Mouse (Mus musculus) hindbrain, embryonic 12.5 days (tissue): ENCODE data around the gene Olfr1370. TPM values are rescaled to one million over a fixed set of nuclear protein-coding genes. Genes with fewer than 3 reads are reported as not detected.
"Not testable (repeated sequence)": the region's sequence is repeated elsewhere in the genome, so short reads cannot be mapped to it uniquely, and the experiment has no call there.

Experiments
- ATAC-seq: fragments of 200-750 bp; cut with Nextera tagmentation; 2 replicates; pipeline ENCODE4 v1.8.0; 2017; ENCODE audit warnings: moderate TSS enrichment; ENCODE audit not compliant: low FRiP score
- H3K27ac ChIP-seq: fragments of 300-500 bp; sonication (generic); 2 replicates; pipeline ENCODE4 v1.5.1; 2016; ENCODE audit warnings: mild to moderate bottlenecking
- H3K27me3 ChIP-seq: fragments of 300-500 bp; sonication (generic); 2 replicates; pipeline ENCODE4 v1.6.1; 2016; ENCODE audit warnings: mild to moderate bottlenecking
- H3K36me3 ChIP-seq: fragments of 300-500 bp; sonication (generic); 2 replicates; pipeline ENCODE4 v1.6.1; 2016; ENCODE audit warnings: mild to moderate bottlenecking
- H3K4me1 ChIP-seq: fragments of 300-500 bp; sonication (generic); 2 replicates; pipeline ENCODE4 v1.6.1; 2016
- H3K4me2 ChIP-seq: fragments of 300-500 bp; sonication (generic); replicated peaks from 2 replicates; pipeline ENCODE4 v1.6.1; 2016; ENCODE audit warnings: mild to moderate bottlenecking
- H3K4me3 ChIP-seq: fragments of 300-500 bp; sonication (generic); 2 replicates; pipeline ENCODE4 v1.5.1; 2016; ENCODE audit warnings: mild to moderate bottlenecking
- H3K9ac ChIP-seq: fragments of 300-500 bp; sonication (generic); 2 replicates; pipeline ENCODE4 v1.6.1; 2016; ENCODE audit warnings: mild to moderate bottlenecking, moderate library complexity
- H3K9me3 ChIP-seq: fragments of 300-500 bp; sonication (generic); replicated peaks from 2 replicates; pipeline ENCODE4 v1.6.1; 2016; ENCODE audit warnings: mild to moderate bottlenecking
- WGBS: fragments of 180-500 bp; shearing (Covaris S2); methylation state at CpG from one replicate; pipeline ENCODE4 v1.1.7; 2016; 5-methylcytosine and 5-hydroxymethylcytosine counted together
- polyA plus RNA-seq: library from polyadenylated mRNA; unstranded; fragments of >200 nt; fragmentation: Nextera tagmentation; extraction: Ambion mirVana; gene quantifications from 2 replicates; pipeline ENCODE4 v1.2.1, GENCODE M21; 2016

Olfr1370 gene
- not detected in 2 replicates for polyA plus RNA-seq

DNA sequence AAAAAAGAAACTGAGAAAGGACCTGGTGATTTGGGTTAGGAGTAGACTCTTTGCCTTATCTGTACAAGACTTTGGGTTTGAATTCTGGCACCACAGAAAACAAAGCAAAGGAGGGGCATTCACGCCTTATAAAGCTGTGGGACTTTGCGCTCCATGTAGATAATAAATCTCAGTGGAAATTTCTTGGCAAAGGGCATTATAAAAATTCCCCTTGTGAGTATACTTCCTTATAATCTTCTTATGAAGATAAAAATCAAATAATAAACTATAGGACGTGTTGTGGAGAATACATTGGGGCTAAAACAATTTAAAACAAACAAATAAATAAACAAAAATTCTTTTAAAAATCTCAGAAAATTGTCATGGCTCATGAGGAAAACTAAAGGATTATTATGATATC, at the start of gene Olfr1370:
Gene Olfr1370 (minus strand): TSS at position 101 of the 400 bp plus-strand sequence.
- Histone ChIP-seq H3K9ac (no peak within 1 kb of the TSS), H3K4me3 (no peak within 1 kb of the TSS), H3K4me1 (no peaks in the 10 kb centered on the region), H3K9me3 (no peaks in the 10 kb centered on the region), H3K4me2 (no peak within 1 kb of the TSS), H3K27ac (no peak within 1 kb of the TSS), H3K36me3 (no peaks in the 10 kb centered on the region), H3K27me3 (no peaks in the 10 kb centered on the region)
- no peak for ATAC-seq
- WGBS = 83% methylated on average over 3 of the region's 3 CpGs

DNA sequence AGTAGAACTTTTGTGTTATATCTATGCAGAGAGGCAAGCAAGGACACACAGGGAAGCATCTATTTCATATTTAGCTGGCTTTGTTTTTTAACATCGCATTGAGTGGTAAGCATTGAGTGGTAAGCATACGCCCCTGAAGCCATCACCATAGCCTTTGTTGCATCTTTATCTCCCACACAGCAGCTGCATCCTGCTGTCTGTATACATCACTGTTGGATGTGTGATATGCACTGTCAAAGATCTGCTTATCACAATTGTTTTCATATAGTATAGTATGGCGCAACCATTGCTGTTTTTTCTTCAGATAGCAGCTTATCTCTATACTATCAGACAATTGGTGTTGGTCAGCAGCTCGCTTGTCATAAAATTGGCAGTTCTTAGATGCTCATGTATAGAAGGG, 39.4 kb upstream of the Olfr1370 start:
- no peaks in the 10 kb centered on the region for H3K27me3 ChIP-seq
- 89% methylated on average over 4 of the region's 4 CpGs for WGBS
- no peaks in the 10 kb centered on the region for H3K36me3 ChIP-seq
- H3K4me2 ChIP-seq = no peak overlapping the region
- ATAC-seq = no peak
- no peak overlapping the region for H3K4me3 ChIP-seq
- H3K9me3 ChIP-seq = no peaks in the 10 kb centered on the region
- H3K9ac ChIP-seq = no peak overlapping the region
- H3K27ac ChIP-seq = no peak overlapping the region
- no peaks in the 10 kb centered on the region for H3K4me1 ChIP-seq

DNA sequence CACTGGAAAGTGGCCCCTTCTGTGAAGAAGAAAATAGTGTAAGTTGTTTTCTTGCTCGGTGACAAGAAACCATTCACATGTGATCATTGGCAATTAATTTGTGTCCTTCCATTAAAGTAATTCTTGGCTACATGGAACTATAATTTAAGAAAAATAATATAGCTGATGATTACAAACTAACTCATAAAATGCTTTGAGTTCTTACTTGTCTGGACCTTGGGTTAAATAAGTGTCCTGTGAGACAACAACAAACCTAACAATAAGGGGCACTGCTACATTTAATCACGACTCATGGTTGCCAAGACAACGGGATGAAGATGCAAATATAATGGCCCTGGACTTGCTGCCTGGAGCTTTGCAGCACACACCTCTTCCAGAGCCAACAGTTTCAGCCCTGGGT, 36.4 kb upstream of the Olfr1370 start, which contains the start of gene Olfr1369-ps1:
Gene Olfr1369-ps1 (plus strand): TSS at position 301 of the 400 bp plus-strand sequence.
- not testable (repeated sequence) for H3K27ac ChIP-seq, H3K27me3 ChIP-seq, H3K9me3 ChIP-seq, H3K36me3 ChIP-seq, ATAC-seq, H3K4me1 ChIP-seq, H3K4me2 ChIP-seq, H3K9ac ChIP-seq, H3K4me3 ChIP-seq
- 73% methylated on average over 3 of the region's 3 CpGs for WGBS

DNA sequence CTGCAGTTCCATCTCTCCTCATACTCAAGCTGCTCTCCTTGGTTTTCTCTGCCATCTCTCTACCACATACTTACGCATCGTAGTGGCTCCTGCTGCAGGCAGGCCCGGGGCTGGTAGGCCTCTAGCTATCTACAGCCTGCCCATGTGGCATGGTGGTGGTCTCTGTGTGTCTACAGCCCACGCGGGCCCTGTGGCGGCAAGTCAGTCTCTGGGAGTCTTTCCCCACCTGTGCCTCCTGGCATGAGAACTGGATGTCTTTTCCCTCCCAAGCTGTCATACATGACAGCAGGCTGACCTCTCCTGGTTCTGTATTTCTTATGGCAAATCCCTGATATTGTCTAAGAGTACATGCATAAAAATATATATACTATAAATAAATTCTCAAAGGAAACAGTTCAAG, 35.7 kb upstream of the Olfr1370 start:
- Histone ChIP-seq H3K9me3 (no peaks in the 10 kb centered on the region), H3K4me2 (no peak overlapping the region), H3K4me1 (no peaks in the 10 kb centered on the region), H3K27ac (no peak overlapping the region), H3K9ac (no peak overlapping the region), H3K27me3 (no peaks in the 10 kb centered on the region), H3K36me3 (no peaks in the 10 kb centered on the region), H3K4me3 (no peak overlapping the region)
- 90% methylated on average over 6 of the region's 6 CpGs for WGBS
- ATAC-seq = no peak

DNA sequence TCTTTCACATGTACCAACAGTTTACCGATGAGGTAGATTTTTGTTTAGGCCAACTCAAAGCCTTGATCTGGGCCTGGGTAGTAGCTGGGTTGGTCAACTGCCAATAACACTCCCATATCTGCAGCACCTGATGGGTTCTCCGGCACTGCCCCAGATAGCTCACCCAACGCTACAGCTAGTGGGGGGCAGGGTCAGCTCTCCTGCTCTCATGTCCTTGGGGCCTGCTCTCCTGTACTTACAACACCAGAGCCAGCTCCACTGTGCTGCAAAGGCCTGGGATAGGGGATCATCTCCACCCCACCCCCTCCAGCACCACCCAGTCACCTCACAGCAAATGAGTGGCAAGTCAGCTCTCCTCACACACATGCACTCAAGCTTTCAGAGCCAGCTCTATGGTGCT, 35.0 kb upstream of the Olfr1370 start:
- no peak for ATAC-seq
- 94% methylated on average over 3 of the region's 3 CpGs for WGBS

DNA sequence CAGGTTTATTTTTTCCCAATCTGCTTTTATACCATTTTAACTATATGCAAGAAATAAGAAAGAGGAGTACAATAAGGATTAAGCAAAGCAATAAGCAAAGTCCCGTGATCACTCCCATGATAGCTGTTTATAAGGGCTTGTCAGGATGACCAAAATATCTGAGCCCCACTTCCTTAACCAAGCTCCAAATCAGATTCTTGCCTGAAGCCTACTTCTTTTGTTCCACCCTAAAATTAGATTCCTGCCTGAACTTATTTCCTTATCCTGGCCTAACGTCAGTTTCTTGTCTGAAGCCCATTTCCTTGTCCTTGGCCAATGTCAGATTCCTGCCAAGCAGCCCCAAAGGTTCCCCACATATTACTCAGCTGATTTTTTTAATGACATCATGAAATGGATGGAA, 7.9 kb upstream of the Olfr1370 start:
- H3K4me3 ChIP-seq = no peak overlapping the region
- H3K9me3 ChIP-seq = no peaks in the 10 kb centered on the region
- no peak overlapping the region for H3K4me2 ChIP-seq
- no peaks in the 10 kb centered on the region for H3K4me1 ChIP-seq
- no peak for ATAC-seq
- no peak overlapping the region for H3K9ac ChIP-seq
- no peak overlapping the region for H3K27ac ChIP-seq
- no peaks in the 10 kb centered on the region for H3K27me3 ChIP-seq
- no peaks in the 10 kb centered on the region for H3K36me3 ChIP-seq
- WGBS = 91% methylated on average over 2 of the region's 2 CpGs

More for the DNA sequence above, 35.0 kb upstream of the Olfr1370 start:
- Histone ChIP-seq H3K4me3 (no peak overlapping the region), H3K36me3 (no peaks in the 10 kb centered on the region), H3K4me1 (no peaks in the 10 kb centered on the region), H3K9ac (no peak overlapping the region), H3K4me2 (no peak overlapping the region), H3K27ac (no peak overlapping the region), H3K27me3 (no peaks in the 10 kb centered on the region), H3K9me3 (no peaks in the 10 kb centered on the region)

DNA sequence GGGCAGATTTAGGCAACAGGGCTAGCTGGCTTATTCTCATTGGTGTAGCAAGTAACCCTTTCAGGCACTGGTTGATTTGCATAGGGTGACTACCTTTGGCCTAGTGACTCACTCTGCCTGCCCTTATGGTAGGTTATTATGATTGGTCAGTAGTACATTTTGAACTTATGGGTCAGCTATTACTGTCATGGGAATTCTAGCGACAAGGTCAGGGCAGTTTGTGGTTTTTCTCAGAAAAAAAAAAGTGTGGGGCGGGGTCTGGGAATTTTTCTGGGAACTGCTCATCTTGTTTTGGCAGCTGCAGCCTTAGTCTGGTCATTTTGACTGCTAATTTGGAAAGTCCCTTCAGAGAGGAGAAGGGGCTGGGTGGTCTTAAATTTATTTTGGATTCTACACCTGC, 8.7 kb downstream of the Olfr1370 start:
- no peaks in the 10 kb centered on the region for H3K4me1 ChIP-seq
- no peak for ATAC-seq
- H3K4me2 ChIP-seq = no peak overlapping the region
- H3K9me3 ChIP-seq = no peaks in the 10 kb centered on the region
- WGBS = 87% methylated on average over 2 of the region's 2 CpGs
- no peak overlapping the region for H3K9ac ChIP-seq
- H3K27ac ChIP-seq = no peak overlapping the region
- H3K36me3 ChIP-seq = no peaks in the 10 kb centered on the region
- H3K4me3 ChIP-seq = no peak overlapping the region
- no peaks in the 10 kb centered on the region for H3K27me3 ChIP-seq

DNA sequence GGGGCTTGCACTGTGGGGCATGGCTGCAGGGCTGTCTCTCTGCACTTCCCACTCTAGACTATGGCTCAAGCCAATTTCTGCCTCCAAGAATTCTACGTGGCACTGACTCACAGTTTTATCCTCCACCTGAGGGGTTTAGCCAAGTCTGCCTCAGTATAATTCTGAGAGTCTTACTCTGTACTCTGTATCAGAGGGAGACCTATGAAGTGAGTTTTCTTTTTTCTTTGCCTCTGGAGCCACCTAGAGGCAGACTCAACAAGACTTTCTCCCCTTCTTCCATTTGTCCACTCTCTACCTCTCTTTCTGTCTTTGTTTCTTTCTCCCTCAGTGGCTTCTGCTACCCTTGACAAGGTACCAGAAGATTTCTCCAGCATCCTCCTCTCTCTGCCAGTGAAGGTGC, 24.6 kb downstream of the Olfr1370 start:
- H3K9me3 ChIP-seq = no peaks in the 10 kb centered on the region
- H3K4me3 ChIP-seq = no peak overlapping the region
- no peak for ATAC-seq
- no peak overlapping the region for H3K9ac ChIP-seq
- no peak overlapping the region for H3K4me2 ChIP-seq
- H3K27ac ChIP-seq = no peak overlapping the region
- no peaks in the 10 kb centered on the region for H3K27me3 ChIP-seq
- no peaks in the 10 kb centered on the region for H3K4me1 ChIP-seq
- H3K36me3 ChIP-seq = no peaks in the 10 kb centered on the region
- WGBS = 21% methylated on average over 1 of the region's 1 CpGs

DNA sequence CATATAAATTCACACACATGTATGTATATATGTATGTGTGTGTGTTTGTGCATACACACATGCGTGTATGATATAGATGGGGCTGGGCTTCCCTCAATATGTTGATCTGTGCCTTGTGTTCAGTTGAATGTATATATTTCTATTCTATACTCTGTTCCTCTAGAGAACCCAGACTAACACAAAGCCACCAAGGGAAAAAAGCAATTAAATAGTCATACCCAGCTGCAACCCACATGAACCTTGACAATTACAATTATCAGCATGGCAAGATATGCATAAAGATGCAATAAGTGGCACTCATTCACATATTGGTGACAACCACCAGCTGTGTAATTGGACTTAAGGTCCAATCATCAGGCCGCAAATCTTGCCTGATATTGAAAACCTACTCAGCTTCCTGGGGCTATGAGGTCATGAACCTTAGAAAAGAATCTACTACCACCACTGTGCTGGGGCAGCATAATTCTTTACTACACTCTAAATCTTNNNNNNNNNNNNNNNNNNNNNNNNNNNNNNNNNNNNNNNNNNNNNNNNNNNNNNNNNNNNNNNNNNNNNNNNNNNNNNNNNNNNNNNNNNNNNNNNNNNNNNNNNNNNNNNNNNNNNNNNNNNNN, 34.1 kb downstream of the Olfr1370 start:
- Histone ChIP-seq H3K9ac (no peak overlapping the region), H3K9me3 (no peaks in the 10 kb centered on the region), H3K4me1 (no peaks in the 10 kb centered on the region), H3K27ac (no peak overlapping the region), H3K4me2 (no peak overlapping the region), H3K27me3 (no peaks in the 10 kb centered on the region), H3K4me3 (no peak overlapping the region), H3K36me3 (no peaks in the 10 kb centered on the region)
- ATAC-seq = peak; percentile 38; the same call in 1 of the 2 replicates
- WGBS = 61% methylated on average over 2 of the region's 2 CpGs

DNA sequence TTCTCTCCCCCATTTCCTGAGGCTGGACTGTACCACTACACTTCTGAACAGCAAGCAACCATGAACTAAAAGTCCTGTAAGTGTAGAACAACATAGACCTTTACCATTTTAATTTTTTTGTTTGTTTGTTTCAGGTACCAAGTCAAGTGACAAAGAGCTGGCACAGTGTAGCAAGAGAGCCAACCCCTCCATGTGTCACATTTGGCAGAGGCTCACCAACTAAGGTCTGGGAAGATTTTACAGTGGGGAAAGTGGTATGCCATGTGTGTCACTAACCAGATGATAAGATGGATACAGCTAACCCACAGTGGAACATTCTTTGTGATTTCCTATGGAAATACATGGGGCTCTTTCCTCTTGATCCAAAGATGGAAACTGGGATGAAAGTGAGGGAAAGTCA, 38.8 kb downstream of the Olfr1370 start:
- no peaks in the 10 kb centered on the region for H3K36me3 ChIP-seq
- no peak overlapping the region for H3K4me2 ChIP-seq
- H3K27me3 ChIP-seq = no peaks in the 10 kb centered on the region
- no peak overlapping the region for H3K4me3 ChIP-seq
- H3K9me3 ChIP-seq = no peaks in the 10 kb centered on the region
- no peaks in the 10 kb centered on the region for H3K4me1 ChIP-seq
- H3K9ac ChIP-seq = no peak overlapping the region
- H3K27ac ChIP-seq = no peak overlapping the region
- no peak for ATAC-seq

DNA sequence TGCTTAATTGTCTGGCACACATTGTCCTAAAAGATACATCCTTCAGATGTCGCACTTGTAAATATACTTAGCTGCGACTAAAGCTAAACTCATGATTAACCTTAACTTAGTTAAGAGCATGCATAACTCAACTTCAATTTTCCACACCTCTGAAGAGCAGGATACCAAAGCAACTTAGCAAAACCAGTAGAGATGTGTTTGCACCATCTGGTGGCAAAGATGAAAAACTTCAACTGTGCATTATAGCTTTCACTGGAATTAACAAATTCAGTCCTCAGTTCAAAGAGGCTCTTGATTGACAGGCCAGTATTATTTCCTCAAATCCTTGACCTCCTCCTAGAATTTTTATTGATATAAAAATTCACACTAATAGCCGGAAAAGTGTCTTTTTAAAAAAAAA, 39.7 kb downstream of the Olfr1370 start:
- no peak for ATAC-seq
- Histone ChIP-seq H3K4me2 (no peak overlapping the region), H3K36me3 (no peaks in the 10 kb centered on the region), H3K27me3 (no peaks in the 10 kb centered on the region), H3K4me3 (no peak overlapping the region), H3K9ac (no peak overlapping the region), H3K4me1 (no peaks in the 10 kb centered on the region), H3K9me3 (no peaks in the 10 kb centered on the region), H3K27ac (no peak overlapping the region)
- 78% methylated on average over 3 of the region's 3 CpGs for WGBS

DNA sequence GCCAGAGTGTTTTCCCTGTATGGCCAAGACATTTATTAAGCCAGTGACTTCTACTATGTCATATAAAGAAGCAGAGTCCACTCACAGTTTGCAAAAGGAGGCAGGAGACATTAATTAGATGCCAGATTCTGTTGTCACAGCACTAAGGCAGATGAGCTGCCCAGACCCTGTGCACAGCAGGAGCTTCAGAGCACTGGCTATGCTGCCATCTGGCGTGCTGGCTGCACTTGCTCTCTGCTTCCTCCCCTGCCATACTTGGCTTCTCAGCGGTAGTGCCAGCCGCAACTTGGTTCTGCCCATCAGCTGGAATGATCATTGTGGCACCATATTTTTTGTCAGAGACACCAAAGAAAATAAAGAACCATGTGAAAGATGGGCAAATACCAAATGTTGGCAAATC, 41.6 kb downstream of the Olfr1370 start:
- H3K4me3 ChIP-seq = no peak overlapping the region
- peak; percentile 67; the same call in 1 of the 2 replicates for ATAC-seq
- WGBS = 64% methylated on average over 3 of the region's 3 CpGs

DNA sequence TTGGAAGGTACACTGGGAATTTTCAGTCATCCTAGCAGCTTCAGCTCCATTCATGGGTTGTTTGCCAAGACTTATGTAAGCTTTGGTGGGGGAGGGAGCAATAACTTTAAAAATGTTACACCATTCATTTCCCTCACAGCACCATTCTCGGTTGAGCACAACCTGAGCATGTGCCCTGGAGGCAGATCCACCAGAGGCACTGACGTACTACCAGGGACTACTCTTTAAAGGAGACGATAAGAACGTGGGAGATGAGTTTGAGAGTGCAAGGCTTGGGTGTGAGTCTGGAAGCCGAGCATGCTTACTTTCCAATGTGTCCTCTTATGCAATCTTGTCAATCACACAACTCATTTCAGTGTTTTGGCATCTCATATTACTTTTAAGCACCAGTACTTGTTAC, 49.9 kb downstream of the Olfr1370 start:
- WGBS = 85% methylated on average over 5 of the region's 5 CpGs
- no peak overlapping the region for H3K4me3 ChIP-seq
- H3K4me1 ChIP-seq = no peaks in the 10 kb centered on the region
- H3K27ac ChIP-seq = no peak overlapping the region
- H3K27me3 ChIP-seq = no peaks in the 10 kb centered on the region
- H3K9me3 ChIP-seq = no peaks in the 10 kb centered on the region
- H3K9ac ChIP-seq = no peak overlapping the region
- H3K36me3 ChIP-seq = no peaks in the 10 kb centered on the region
- H3K4me2 ChIP-seq = no peak overlapping the region
- ATAC-seq = no peak

More for the DNA sequence above, 41.6 kb downstream of the Olfr1370 start:
- no peak overlapping the region for H3K4me2 ChIP-seq
- no peaks in the 10 kb centered on the region for H3K4me1 ChIP-seq
- H3K9me3 ChIP-seq = no peaks in the 10 kb centered on the region
- no peaks in the 10 kb centered on the region for H3K27me3 ChIP-seq
- H3K36me3 ChIP-seq = no peaks in the 10 kb centered on the region
- H3K9ac ChIP-seq = no peak overlapping the region
- no peak overlapping the region for H3K27ac ChIP-seq
